Mouse (Mus musculus) B cell, adult 2 months (primary cell): ENCODE data around the gene Cdc42se1.
"Not testable (repeated sequence)": the region's sequence is repeated elsewhere in the genome, so short reads cannot be mapped to it uniquely, and the experiment has no call there.

Source experiments
- DNase-seq, 2 experiments: peaks; one replicate each; pipeline ENCODE4 v3.0.0; 2022

Gene Cdc42se1

GRCm38 (mm10) chr3:95228148-95228893 is at the start of gene Cdc42se1:
Gene Cdc42se1, plus strand, starts transcription at chr3:95228732.
- peak; percentile 84 to 85 for DNase-seq

DNA sequence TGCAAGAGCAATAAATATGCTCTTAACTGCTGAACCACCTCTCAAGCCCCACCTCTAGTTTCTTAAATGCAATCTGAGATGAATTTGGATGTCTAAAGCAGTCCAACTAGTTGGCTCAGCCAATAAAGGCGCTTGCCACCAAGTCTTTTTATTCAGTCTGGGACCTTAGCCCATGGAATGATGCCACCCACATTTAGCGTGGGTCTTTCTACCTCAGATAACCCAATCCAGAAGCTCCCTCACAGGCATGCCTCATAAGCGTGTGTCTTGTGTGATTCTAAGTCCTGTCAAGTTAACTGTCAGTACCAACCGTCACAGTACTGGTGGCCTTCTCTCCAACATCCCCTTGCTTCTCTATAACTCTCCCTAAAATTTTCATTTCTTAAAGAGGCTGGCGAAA is 49.6 kb upstream of the Cdc42se1 start:
- no peak for DNase-seq

DNA sequence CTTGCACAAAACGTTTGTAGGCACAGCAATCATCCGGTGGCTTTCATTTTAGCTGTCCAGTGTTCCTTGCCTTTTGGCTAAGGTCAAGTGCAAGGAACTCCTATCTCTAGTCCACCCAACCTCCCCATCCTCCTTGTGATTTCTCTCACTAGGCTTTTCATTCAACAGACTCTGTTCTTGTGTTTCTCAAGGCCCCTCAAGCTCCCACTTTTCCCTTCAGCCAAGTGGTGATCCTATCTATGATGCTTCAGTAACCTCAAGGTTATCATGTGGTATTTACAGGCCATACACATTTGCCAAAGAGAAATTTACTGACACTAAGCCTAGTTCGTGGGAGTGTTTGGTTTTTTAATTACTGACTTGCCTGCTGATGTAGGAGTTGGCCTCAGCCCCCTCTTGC is 48.6 kb upstream of the Cdc42se1 start:
- no peak for DNase-seq

DNA sequence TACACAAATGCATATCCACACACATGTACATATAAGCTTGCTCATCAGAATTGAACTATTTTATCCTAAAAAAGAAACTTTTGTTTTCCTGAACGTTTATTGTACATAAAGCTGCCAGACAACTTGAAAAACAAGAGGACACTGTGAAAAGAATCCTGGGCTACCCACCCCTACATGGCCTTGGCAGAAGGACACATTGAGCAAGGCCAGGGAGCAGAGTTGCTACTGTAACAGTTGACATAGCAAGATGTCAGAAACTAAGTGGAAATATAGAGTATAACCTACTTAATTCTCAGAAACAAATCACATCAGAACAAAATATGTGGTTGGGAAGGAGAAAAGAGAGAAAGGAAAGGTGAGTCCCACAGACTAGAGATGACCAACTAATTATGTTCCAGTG is 46.7 kb upstream of the Cdc42se1 start:
- DNase-seq, result no peak

GRCm38 (mm10) chr3:95184796-95185577 is 43.5 kb upstream of the Cdc42se1 start:
- no peak for DNase-seq

- DNase-seq, result no peak
Observed at GRCm38 (mm10) chr3:95186100-95186499, 42.4 kb upstream of the Cdc42se1 start.

DNA sequence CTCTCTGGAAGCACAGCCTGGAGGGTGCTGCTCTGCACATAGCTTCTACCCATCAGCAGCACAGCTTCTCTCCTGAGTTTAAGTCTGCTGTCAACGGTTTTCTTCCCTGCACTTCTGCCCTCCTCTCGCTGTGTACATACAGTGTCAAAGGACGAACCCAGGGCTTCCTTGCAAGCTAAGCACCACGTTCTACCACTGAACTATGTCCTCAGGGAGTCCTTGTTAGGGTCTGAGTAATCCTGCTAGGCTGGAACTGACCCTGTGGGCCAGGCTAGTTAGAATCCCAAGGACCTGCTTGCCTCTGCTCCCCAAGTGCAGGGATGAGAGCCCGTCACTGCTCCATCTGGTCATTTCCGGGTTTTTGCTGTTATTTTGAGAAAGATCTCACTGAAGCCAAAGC is 41.6 kb upstream of the Cdc42se1 start:
- DNase-seq, result no peak

- DNase-seq, result no peak
Observed at GRCm38 (mm10) chr3:95194721-95195135, 33.8 kb upstream of the Cdc42se1 start.

GRCm38 (mm10) chr3:95195772-95196171 is 32.8 kb upstream of the Cdc42se1 start:
- no peak for DNase-seq

DNA sequence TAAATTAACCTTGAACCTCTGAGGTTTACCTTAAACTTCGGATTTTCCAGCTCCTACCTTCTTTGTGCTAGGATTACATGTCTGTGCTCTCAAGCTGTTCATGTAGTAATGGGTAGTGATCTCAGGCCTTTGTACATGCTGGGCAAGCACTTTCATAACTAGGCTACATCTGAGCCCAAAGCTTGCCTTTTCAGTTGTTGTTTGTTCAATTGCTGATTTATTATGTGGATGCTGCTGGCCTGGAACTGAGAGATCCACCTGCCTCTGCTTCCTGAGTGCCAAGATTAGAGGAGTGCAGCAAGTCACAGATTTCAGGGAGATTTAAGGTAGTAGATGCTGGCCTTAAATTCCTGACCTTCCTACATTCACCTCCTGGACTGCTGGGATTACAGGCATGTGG is 29.4 kb upstream of the Cdc42se1 start:
- DNase-seq, result no peak

GRCm38 (mm10) chr3:95200132-95200531 is 28.4 kb upstream of the Cdc42se1 start:
- DNase-seq, result no peak

GRCm38 (mm10) chr3:95200562-95200961 is 28.0 kb upstream of the Cdc42se1 start:
- DNase-seq, result no peak

DNA sequence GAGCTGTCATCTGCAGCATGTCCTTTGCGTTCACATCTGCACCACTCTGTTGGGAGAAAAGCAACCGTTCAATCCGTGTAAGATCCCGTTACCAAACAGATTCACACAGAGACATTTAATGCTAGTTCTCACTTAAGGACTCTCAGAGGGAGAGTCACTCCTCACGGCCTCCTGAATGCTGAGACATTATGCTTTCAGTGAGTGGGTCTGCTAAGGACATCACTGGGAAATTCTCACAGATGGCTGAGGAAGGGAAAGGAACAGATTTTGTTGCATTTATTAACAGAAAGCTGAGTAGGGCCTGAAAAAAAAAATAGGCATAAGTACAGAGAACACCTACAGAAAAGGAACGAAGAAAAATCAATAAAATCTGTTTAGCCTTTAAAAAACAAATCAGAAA is 24.7 kb upstream of the Cdc42se1 start:
- no peak for DNase-seq

DNA sequence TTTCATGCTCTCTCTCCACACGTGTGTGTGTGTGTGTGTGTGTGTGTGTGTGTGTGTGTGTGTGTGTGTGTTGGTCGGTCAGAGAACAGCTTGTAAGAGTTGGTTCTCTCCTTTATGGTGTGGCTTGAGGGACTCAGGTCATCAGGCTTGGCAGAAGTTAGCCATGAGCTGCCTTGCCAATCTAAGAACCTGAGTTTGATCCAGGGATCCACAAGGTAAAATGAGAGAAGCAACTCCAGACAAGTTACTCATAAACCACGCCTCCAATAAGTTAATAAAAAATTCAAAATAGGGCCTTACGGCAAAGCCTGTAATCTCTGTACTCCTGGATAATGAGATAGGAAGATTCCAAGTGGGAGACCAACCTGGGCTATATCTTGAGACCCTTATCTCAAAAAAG is 20.2 kb upstream of the Cdc42se1 start:
- no peak for DNase-seq

- DNase-seq, result no peak
Observed at GRCm38 (mm10) chr3:95210585-95210984, 17.9 kb upstream of the Cdc42se1 start.

DNA sequence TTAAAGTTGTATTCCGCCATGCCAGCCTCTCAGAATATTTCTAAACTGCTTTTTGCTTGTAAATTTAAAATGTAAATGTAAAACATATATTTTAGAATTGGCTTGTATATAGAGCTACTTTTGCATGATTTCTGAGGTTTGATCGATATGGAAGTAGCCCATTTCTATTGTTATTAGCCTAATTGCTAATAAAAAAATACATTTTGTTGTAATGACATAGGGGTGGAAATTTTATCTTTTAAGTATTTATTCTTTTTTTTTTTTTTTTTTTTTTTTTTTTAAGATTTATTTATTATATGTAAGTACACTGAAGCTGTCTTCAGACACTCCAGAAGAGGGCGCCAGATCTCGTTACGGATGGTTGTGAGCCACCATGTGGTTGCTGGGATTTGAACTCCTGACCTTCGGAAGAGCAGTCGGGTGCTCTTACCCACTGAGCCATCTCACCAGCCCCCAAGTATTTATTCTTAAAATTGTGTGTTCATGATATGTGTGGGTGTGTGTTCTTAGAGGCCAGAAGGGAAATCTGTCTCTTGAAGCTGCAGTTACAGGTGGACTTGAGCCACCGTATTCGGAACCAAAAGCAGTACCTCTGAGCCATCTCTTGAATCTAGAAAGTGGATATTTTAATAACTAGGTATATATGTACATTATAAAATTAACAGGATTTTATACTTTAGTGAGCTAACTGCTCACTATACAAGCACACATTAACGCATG is 15.5 kb upstream of the Cdc42se1 start:
- not testable (repeated sequence) for DNase-seq

- DNase-seq, result no peak
Observed at GRCm38 (mm10) chr3:95213609-95213975, 14.9 kb upstream of the Cdc42se1 start.

GRCm38 (mm10) chr3:95216655-95217254 is 11.8 kb upstream of the Cdc42se1 start:
- DNase-seq, result no peak

DNA sequence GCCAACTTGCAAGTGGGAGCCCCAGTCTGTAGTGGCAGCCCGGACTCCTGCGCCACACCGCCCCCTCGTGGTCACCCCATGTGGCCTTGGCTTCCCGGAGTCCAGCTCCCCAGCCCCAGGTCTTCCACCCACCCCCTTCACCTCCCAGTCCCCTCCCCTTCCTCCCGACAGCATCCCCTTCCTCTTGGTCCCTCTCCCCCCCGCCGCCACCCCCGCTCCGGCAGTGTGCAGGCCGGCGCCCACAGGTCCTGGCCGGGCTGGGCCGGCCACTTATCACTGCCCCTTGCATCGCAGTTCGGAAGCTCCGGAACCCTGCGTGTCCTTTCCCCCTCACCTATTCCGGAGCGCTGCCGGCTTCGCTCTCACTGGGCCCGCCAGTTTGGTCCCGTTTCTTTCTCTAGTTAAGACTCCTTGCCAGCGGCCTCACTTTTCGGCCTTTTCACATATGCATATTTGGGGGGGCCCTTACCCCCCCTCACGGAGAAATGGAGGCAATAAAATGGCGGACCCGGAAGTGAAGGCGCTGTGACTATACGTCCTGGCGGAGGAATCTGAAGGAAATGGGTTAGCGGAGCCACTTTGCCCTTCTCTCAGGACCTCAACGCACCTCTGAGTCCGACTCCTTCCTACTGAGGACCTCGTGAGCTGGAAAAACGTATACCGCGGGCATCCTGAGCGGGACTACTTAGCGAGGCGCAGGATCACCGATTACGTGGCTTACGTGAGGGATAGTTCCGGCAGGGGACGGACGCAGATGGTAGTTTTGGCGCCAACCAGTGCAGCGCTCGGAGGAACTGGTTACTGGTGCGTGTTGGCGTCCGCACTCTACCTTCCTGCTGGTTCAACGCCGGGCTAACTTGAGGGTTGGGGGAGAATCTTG is 11.0 kb upstream of the Cdc42se1 start, which contains the start of gene Gabpb2:
TSS of gene Gabpb2 (minus strand) at position 662 of the 880 bp plus-strand sequence.
- DNase-seq, result peak; percentile 95 to 96

GRCm38 (mm10) chr3:95218466-95219137 is 9.9 kb upstream of the Cdc42se1 start:
- peak; percentile 50 to 51 for DNase-seq

GRCm38 (mm10) chr3:95223041-95223440 is 5.5 kb upstream of the Cdc42se1 start:
- peak in 1 of 2 experiments; percentile 10 for DNase-seq
